In genomic region chr19:4833977-4834376, GRCm38 (mm10) we compare ENCODE assay signal across 17 mouse cellular contexts. TPM values are rescaled to one million over a fixed set of nuclear protein-coding genes. Genes with fewer than 3 reads are reported as not detected.
DNase-seq lines count a peak whose midpoint lies in the region.
"Had no signal": no experiment of that assay in that cellular context is flagged by ENCODE, and none has a peak within 500 bp of the region (broad histone marks: within the 10 kb centered on the region; RNA-seq: fewer than 3 reads in every experiment).

No protein-coding gene starts in this region.

- peak; percentile 58 for DNase-seq in adrenal gland, adult 8-10 months
- no peak for DNase-seq in adrenal gland, postnatal 25 days
- peak; percentile 30 for DNase-seq in lung, postnatal 36 days
- no peak for DNase-seq in lung, postnatal 25 days (ENCODE audit: low spot score)
- peak; percentile 62 for DNase-seq in adrenal gland, postnatal 10 days
- peak; percentile 88 for DNase-seq in gonadal fat pad, adult 2 months (ENCODE audit: low read depth)
- DNase-seq in thymus, postnatal 25 days: no peak
- DNase-seq: cerebellum, adult 9-10 months; cerebellum, postnatal 25 days; gastrocnemius, postnatal 14 days; kidney, adult 18-20 months had no signal

RNA-seq across cellular contexts. Expression of gene Ccs, which starts 5.2 kb away (rescaled TPM):
- total RNA-seq in adrenal gland, adult 8-10 months (2022): 100 to 1,000 TPM; 101 to 198 (median 175) TPM
- 107 and 128 TPM in 2 replicates for total RNA-seq in adrenal gland, postnatal 25 days (2021)
- total RNA-seq in adrenal gland, postnatal 10 days (2021): 100 to 1,000 TPM; 109 to 114 TPM
- polyA plus RNA-seq in gonadal fat pad, adult 2 months (2012; rRNA removed): 50.6 and 67.6 TPM in 2 replicates

RNA-seq across cellular contexts. Expression of gene Ccdc87, which starts 5.2 kb away (rescaled TPM):
- under 1 TPM; 0.15 to 0.59 (median 0.29) TPM for total RNA-seq in adrenal gland, adult 8-10 months (2022)
- total RNA-seq in adrenal gland, postnatal 25 days (2021): 0.15 TPM in 1 of 2 replicates, not detected in the other
- under 1 TPM in 1 of 2 experiments, not detected in 1; 0.12 TPM for total RNA-seq in adrenal gland, postnatal 10 days (2021)
- polyA plus RNA-seq in gonadal fat pad, adult 2 months (2012; rRNA removed): 0.22 and 0.36 TPM in 2 replicates
- total RNA-seq: CH12.LX; gastrocnemius, postnatal 14 days; heart, adult 2 months; heart, postnatal 25 days had no signal
- polyA plus RNA-seq: activated CD4-positive, CD25-positive, alpha-beta regulatory T cell, adult 4 months; heart, embryonic 12.5 days; intestine, embryonic 15.5 days had no signal

RNA-seq across cellular contexts. Expression of gene Ctsf, which starts 21.0 kb away (rescaled TPM):
- 100 to 1,000 TPM; 412 to 672 (median 540) TPM for total RNA-seq in adrenal gland, adult 8-10 months (2022)
- total RNA-seq in adrenal gland, postnatal 25 days (2021): 361 and 398 TPM in 2 replicates
- 100 to 1,000 TPM; 205 to 216 TPM for total RNA-seq in adrenal gland, postnatal 10 days (2021)
- 96.1 and 114 TPM in 2 replicates for polyA plus RNA-seq in gonadal fat pad, adult 2 months (2012; rRNA removed)
- total RNA-seq: CH12.LX had no signal

RNA-seq across cellular contexts. Expression of gene Rbm14, which starts 22.5 kb away (rescaled TPM):
- 10 to 100 TPM; 43.7 to 64.6 (median 53.9) TPM for total RNA-seq in adrenal gland, adult 8-10 months (2022)
- total RNA-seq in adrenal gland, postnatal 25 days (2021): 45.4 and 46.5 TPM in 2 replicates
- 10 to 100 TPM; 47.0 to 50.2 TPM for total RNA-seq in adrenal gland, postnatal 10 days (2021)
- 33.6 and 35.1 TPM in 2 replicates for polyA plus RNA-seq in gonadal fat pad, adult 2 months (2012; rRNA removed)

RNA-seq across cellular contexts. Expression of gene Gm21992, which starts 22.6 kb away (rescaled TPM):
- total RNA-seq in adrenal gland, adult 8-10 months (2022): 10 to 100 TPM; 20.7 to 31.8 (median 24.4) TPM
- 22.2 and 30.2 TPM in 2 replicates for total RNA-seq in adrenal gland, postnatal 25 days (2021)
- total RNA-seq in adrenal gland, postnatal 10 days (2021): 10 to 100 TPM; 18.7 to 19.9 TPM
- polyA plus RNA-seq in gonadal fat pad, adult 2 months (2012; rRNA removed): 15.7 and 22.5 TPM in 2 replicates

Comparison
In these comparisons a context has a peak if more than half of its experiments do, and no peak if none do; other contexts are left out.
1. DNase-seq: peak in adrenal gland, adult 8-10 months (single experiment), lung, postnatal 36 days (single experiment), adrenal gland, postnatal 10 days (single experiment) and gonadal fat pad, adult 2 months (single experiment); none in adrenal gland, postnatal 25 days (single experiment), lung, postnatal 25 days (single experiment) and thymus, postnatal 25 days (single experiment).